Mouse (Mus musculus) heart, adult 2 months (tissue): ENCODE data around the gene H2-Q4. TPM values are rescaled to one million over a fixed set of nuclear protein-coding genes. Genes with fewer than 3 reads are reported as not detected.
"Not testable (repeated sequence)": the region's sequence is repeated elsewhere in the genome, so short reads cannot be mapped to it uniquely, and the experiment has no call there.

ENCODE experiments used
- DNase-seq, 2 experiments: peaks; one replicate each; pipeline ENCODE4 v3.0.0; 2021
- H3K27ac ChIP-seq: fragments of 200-600 bp; 2 replicates; pipeline ENCODE4 v1.8.1; 2022
- H3K27me3 ChIP-seq: fragments of 200-500 bp; 2 replicates; pipeline ENCODE4 v1.6.1; 2012; ENCODE audit warnings: mild to moderate bottlenecking, low read length, inconsistent platforms, mixed read lengths; ENCODE audit not compliant: control insufficient read depth, insufficient read depth
- H3K36me3 ChIP-seq: fragments of 200-500 bp; 2 replicates; pipeline ENCODE4 v1.6.1; 2012; ENCODE audit warnings: low read length, inconsistent platforms; ENCODE audit not compliant: control insufficient read depth, insufficient read depth
- H3K4me1 ChIP-seq: fragments of 200-500 bp; 2 replicates; pipeline ENCODE4 v1.6.1; 2011; ENCODE audit warnings: low read length; ENCODE audit not compliant: control insufficient read depth, insufficient read depth
- H3K4me3 ChIP-seq: fragments of 200-600 bp; 2 replicates; pipeline ENCODE4 v1.8.1; 2022
- H3K79me2 ChIP-seq: fragments of 200-500 bp; replicated peaks from 2 replicates; pipeline ENCODE4 v1.6.1; 2012; ENCODE audit warnings: mild to moderate bottlenecking, inconsistent platforms, low read length, moderate library complexity, mixed read lengths; ENCODE audit not compliant: control insufficient read depth, insufficient read depth
- H3K9ac ChIP-seq: fragments of 200-500 bp; 2 replicates; pipeline ENCODE4 v1.6.1; 2012; ENCODE audit warnings: low read depth, mild to moderate bottlenecking, control low read depth, inconsistent platforms, low read length, mixed read lengths
- CTCF ChIP-seq: fragments of 200-600 bp; IDR thresholded peaks from 2 replicates; pipeline ENCODE4 v1.8.1; 2022; ENCODE audit warnings: antibody characterized with exemption, mild to moderate bottlenecking, moderate library complexity
- EP300 ChIP-seq: fragments of 200-500 bp; IDR thresholded peaks from 2 replicates; pipeline ENCODE4 v1.6.1; 2011; ENCODE audit warnings: low read depth, low read length, control low read depth; ENCODE audit not compliant: insufficient read depth
- POLR2A ChIP-seq: fragments of 200-500 bp; IDR thresholded peaks from 2 replicates; pipeline ENCODE4 v1.6.1; 2011; ENCODE audit warnings: mild to moderate bottlenecking, low read depth, low read length, control low read depth; ENCODE audit not compliant: insufficient read depth
- WGBS: fragments of 180-500 bp; shearing (Covaris S2); methylation state at CpG from one replicate; pipeline ENCODE4 v1.1.7; 2018; 5-methylcytosine and 5-hydroxymethylcytosine counted together
- intact Hi-C: fragments of 180-260 bp; cut with DNase I; formaldehyde crosslinking; loops from one replicate; pipeline ENCODE4 v1.15.1; 2025
- polyA plus RNA-seq: library from polyadenylated mRNA; depleted of rRNA; stranded (reverse); fragments of >200 nt; gene quantifications from 2 replicates; pipeline ENCODE4 v1.2.3, GENCODE M21; 2012
- total RNA-seq, 2 experiments: library from RNA; stranded (reverse); gene quantifications; 2 replicates each; pipeline ENCODE4 v1.2.3; 2021

H2-Q4 gene
- total and polyA plus RNA-seq, 3 experiments = 12.2 to 48.6 (median 18.8) TPM

GRCm38 (mm10) chr17:35354071-35354470 lies 25.3 kb upstream of the H2-Q4 start:
- no peaks in the 10 kb centered on the region for H3K79me2 ChIP-seq
- no peak overlapping the region for H3K27ac ChIP-seq
- H3K9ac ChIP-seq = no peak overlapping the region
- no peaks in the 10 kb centered on the region for H3K4me1 ChIP-seq
- no peak for DNase-seq
- WGBS = 68% methylated on average over 2 of the region's 2 CpGs
- no peak overlapping the region for H3K4me3 ChIP-seq
- intact Hi-C loops = loop anchor here (2.0 kb wide), 1 partner anchor 41 kb away; no protein-coding TSS in a partner anchor
- TF ChIP-seq CTCF (no peak), EP300 (no peak), POLR2A (no peak)
- peaks cover 5% of the 10 kb centered on the region for H3K27me3 ChIP-seq
- no peaks in the 10 kb centered on the region for H3K36me3 ChIP-seq

- Histone ChIP-seq H3K79me2 (no peaks in the 10 kb centered on the region), H3K4me1 (no peaks in the 10 kb centered on the region), H3K27ac (no peak overlapping the region), H3K27me3 (peaks cover 5% of the 10 kb centered on the region), H3K9ac (no peak overlapping the region), H3K36me3 (no peaks in the 10 kb centered on the region), H3K4me3 (no peak overlapping the region)
- TF ChIP-seq CTCF (no peak), POLR2A (no peak), EP300 (no peak)
- WGBS = 29% methylated on average over 1 of the region's 1 CpGs
- intact Hi-C loops = loop anchor here (2.0 kb wide), 1 partner anchor 38 kb away; no protein-coding TSS in a partner anchor
- no peak for DNase-seq
These were observed 22.3 kb upstream of the H2-Q4 start for GRCm38 (mm10) chr17:35357086-35357485.

GRCm38 (mm10) chr17:35358763-35359469 lies 20.5 kb upstream of the H2-Q4 start:
- Histone ChIP-seq H3K27ac (no peak overlapping the region), H3K4me3 (peak overlapping the region; percentile 27), H3K27me3 (peaks cover 5% of the 10 kb centered on the region), H3K9ac (0 out of 2 replicates have a peak overlapping the region, but pooled peaks have one; percentile 5), H3K79me2 (no peaks in the 10 kb centered on the region), H3K4me1 (no peaks in the 10 kb centered on the region), H3K36me3 (no peaks in the 10 kb centered on the region)
- 13% methylated on average over 38 of the region's 38 CpGs for WGBS
- intact Hi-C loops = no loop called here
- DNase-seq = no peak
- no peak for TF ChIP-seq EP300
- TF ChIP-seq POLR2A = no peak
- no peak for TF ChIP-seq CTCF

GRCm38 (mm10) chr17:35359470-35359862 lies 20.0 kb upstream of the H2-Q4 start:
- Histone ChIP-seq H3K9ac (no peak overlapping the region), H3K36me3 (no peaks in the 10 kb centered on the region), H3K4me3 (peak overlapping the region; percentile 27), H3K4me1 (no peaks in the 10 kb centered on the region), H3K27ac (no peak overlapping the region), H3K27me3 (peaks cover 5% of the 10 kb centered on the region), H3K79me2 (no peaks in the 10 kb centered on the region)
- TF ChIP-seq POLR2A = no peak
- TF ChIP-seq EP300 = no peak
- TF ChIP-seq CTCF = no peak
- WGBS = 17% methylated on average over 21 of the region's 21 CpGs
- DNase-seq = no peak
- intact Hi-C loops = no loop called here

- intact Hi-C loops = no loop called here
- H3K36me3 ChIP-seq = no peaks in the 10 kb centered on the region; the same call in 1 of the 2 replicates
- H3K4me1 ChIP-seq = no peaks in the 10 kb centered on the region
- peak overlapping the region; percentile 87 for H3K4me3 ChIP-seq
- peak overlapping the region; percentile 85 for H3K9ac ChIP-seq
- peak overlapping the region; percentile 83 for H3K27ac ChIP-seq
- no peaks in the 10 kb centered on the region for H3K79me2 ChIP-seq
- TF ChIP-seq EP300 = no peak
- peak; percentile 32; the same call in 1 of the 2 replicates for TF ChIP-seq POLR2A
- no peaks in the 10 kb centered on the region for H3K27me3 ChIP-seq
- peak; percentile 67 to 70 for DNase-seq
- 2% methylated on average over 70 of the region's 70 CpGs for WGBS
These were observed 473 bp downstream of the H2-Q4 start for GRCm38 (mm10) chr17:35379729-35380451.

- H3K4me1 ChIP-seq, H3K36me3 ChIP-seq, H3K9ac ChIP-seq, H3K27me3 ChIP-seq, intact Hi-C loops, H3K4me3 ChIP-seq, H3K27ac ChIP-seq, H3K79me2 ChIP-seq: not testable (repeated sequence)
- peak; percentile 24 to 39 for DNase-seq
- 6% methylated on average over 7 of the region's 7 CpGs for WGBS
- TF ChIP-seq CTCF = peak; percentile 60
These were observed 10.4 kb downstream of the H2-Q4 start for GRCm38 (mm10) chr17:35389796-35390195.

GRCm38 (mm10) chr17:35392671-35393070 lies 13.3 kb downstream of the H2-Q4 start:
- H3K27me3 ChIP-seq, DNase-seq, intact Hi-C loops, H3K36me3 ChIP-seq, H3K79me2 ChIP-seq, H3K27ac ChIP-seq, H3K9ac ChIP-seq, H3K4me3 ChIP-seq, H3K4me1 ChIP-seq: not testable (repeated sequence)
- WGBS = 81% methylated on average over 2 of the region's 2 CpGs

- H3K36me3 ChIP-seq, H3K27ac ChIP-seq, intact Hi-C loops, H3K27me3 ChIP-seq, H3K4me1 ChIP-seq, H3K79me2 ChIP-seq: not testable (repeated sequence)
- peak in 1 of 2 experiments; percentile 35 for DNase-seq
- WGBS = 3% methylated on average over 65 of the region's 75 CpGs
- Histone ChIP-seq H3K4me3 (peak overlapping the region; percentile 24; the same call in 1 of the 2 replicates), H3K9ac (peak overlapping the region; percentile 62)
These were observed 14.7 kb downstream of the H2-Q4 start for GRCm38 (mm10) chr17:35393864-35394800.
